Mouse (Mus musculus) spleen, postnatal 10 days (tissue): ENCODE results near the gene Akr1c13.
A peak's percentile ranks its signal among the peaks of the same experiment; 100 is the strongest.
"Not testable (repeated sequence)": the region's sequence is repeated elsewhere in the genome, so short reads cannot be mapped to it uniquely, and the experiment has no call there.

Experiments used
- DNase-seq, 2 experiments: peaks; one replicate each; pipeline ENCODE4 v3.0.0; 2021 to 2022; ENCODE audit warnings: low spot score in 2 of 2

Gene Akr1c13

DNA sequence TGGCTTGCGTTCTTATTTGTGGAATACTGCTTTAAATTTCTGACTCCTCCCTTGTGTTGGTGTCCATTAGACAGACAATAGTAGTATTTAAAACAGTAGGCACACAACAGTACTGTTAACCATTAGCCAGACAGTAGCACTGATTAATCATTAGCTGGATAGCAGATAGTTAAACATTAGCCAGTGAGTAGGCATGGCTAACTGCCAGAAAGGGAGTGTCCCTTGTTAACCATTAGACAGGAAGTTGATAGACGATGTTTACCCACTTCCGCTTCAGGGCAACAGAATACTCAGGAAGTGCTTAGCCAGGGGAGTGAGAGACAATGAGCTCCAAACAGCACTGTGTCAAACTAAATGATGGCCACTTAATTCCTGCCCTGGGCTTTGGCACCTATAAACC, at the start of gene Akr1c13:
TSS of gene Akr1c13 (plus strand) at position 247 of the 400 bp plus-strand sequence.
- DNase-seq: peak in 1 of 2 experiments; percentile 21

DNA sequence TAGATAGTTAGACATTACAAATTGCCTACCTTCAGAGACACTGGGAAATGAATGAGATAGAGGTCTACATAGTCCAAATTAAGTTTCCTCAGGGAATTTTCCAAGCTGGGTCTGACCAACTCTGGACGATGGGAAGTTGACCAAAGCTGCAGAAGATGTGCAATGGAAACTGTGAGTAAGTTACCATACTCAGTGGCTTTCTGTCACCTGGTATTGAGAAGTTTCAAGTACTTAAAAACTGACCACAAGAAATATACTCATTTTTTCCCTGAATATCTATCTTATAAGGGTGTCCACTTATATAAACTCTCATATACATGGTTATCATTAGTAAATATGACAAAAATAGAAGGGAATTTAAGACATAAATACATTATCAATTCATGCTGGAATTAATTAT, 46.7 kb upstream of the Akr1c13 start:
- no peak for DNase-seq

DNA sequence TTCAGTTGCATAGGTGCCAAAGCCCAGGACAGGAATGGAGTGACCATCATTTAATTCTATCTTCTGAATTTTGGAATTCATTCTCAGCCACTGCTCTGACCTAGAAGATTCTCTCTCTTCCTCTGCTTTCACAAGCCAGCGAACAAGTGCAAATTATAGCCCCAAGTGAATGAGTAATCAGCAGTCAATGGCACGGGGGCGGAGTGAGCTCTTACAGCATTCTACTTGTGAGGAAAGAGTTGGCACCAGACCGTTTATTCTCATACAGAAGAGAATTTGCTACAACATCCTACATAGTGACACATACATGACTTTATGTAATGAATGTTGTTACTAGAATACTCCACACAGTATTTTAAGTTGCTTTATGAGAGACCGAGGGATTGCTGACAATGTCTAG, 40.4 kb upstream of the Akr1c13 start, which contains the start of gene Akr1c18:
TSS of gene Akr1c18 (minus strand) at position 137 of the 400 bp plus-strand sequence.
- DNase-seq: no peak

DNA sequence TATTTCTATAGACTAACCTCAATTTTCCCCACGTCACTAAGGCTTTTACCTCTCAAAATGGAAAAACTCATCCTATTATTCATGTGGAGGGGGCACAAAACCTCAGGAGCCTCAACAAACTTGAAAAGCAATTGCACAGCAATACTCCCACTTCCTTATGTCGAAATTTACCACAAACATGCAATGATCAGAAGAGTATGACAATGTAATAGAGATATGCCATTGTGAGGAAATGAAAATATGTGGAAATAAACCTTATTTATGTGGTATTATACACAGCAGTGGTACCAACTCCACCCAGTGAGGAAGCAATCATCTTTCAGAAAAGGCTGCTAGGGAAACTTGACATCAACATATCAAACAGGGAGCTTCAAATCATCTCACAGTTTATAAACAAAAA, 38.0 kb upstream of the Akr1c13 start:
- no peak for DNase-seq

DNA sequence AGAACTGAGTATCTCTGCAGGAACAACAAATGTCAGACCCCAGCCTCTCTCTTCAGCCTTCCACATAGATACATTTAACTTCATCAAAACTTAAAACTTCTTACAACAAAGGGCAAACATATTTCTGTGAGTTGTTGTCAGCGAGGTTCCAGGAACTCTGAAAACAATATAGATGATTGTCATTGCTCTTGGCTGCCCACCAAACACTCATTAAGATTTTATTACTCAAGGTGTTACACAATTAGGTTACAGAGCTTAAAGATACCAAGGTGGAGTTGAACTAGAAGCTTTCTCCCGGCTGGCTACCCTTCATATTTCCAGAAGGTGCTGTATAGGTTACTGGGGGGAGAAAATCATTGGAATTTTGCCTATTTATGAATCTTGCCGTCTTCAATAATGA, 37.4 kb upstream of the Akr1c13 start:
- no peak for DNase-seq

DNA sequence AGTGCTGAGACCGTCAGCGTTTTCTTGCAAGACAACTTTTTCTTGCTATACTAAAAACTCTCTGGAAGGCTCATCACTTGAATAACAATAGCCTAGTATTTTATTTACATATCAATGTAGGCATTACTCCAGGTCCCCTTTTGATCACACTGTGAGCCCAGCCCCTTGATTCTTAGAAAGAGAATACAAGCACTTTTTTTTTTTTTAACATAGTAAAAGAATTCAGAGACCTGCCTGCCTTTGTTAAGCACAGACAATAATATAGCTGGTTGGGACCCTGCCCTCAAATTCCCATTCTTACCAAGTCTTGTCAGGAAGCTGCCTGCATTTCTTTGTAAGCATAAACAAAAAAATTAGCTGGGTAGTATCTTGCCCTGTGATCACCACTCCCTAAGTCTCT, 35.7 kb upstream of the Akr1c13 start:
- no peak for DNase-seq

DNA sequence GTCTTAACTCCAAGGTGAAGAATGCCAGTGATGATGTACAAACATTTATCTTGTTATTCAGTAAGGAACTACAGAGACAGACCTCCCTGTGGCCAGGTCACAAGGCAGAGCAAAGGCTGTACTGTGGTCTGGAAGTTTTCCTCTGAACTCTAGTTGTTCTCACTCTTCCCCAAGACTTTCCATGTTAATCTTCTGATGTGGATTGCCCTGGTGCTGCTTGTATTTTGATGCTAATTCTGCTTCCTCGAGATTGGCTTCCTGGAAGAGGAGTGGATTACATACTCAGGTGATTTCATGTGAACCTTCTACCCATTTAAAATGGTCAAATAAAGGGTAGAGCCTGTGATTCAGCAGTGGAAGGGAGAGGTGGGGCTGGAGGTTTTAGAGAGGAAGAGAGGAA, 22.9 kb upstream of the Akr1c13 start:
- no peak for DNase-seq

DNA sequence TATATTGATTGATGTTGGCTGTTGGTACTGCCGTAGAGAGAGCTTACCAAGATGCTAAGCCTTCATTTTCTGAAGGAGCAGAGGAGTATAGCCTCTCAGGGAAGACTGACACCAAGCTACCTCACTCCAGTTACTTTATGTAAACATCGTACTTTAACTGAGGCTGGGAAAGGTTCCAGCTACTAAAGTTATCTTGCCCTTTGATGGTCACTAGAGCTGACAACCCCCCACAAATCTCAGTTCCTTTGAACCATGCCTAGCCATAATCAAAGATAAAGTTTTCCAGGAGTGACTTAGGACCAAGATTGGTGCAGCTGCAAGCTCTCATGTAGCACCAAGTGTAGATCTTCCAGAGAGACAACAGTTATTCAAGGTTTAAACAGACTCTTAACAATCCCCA, 18.0 kb upstream of the Akr1c13 start:
- DNase-seq: no peak

DNA sequence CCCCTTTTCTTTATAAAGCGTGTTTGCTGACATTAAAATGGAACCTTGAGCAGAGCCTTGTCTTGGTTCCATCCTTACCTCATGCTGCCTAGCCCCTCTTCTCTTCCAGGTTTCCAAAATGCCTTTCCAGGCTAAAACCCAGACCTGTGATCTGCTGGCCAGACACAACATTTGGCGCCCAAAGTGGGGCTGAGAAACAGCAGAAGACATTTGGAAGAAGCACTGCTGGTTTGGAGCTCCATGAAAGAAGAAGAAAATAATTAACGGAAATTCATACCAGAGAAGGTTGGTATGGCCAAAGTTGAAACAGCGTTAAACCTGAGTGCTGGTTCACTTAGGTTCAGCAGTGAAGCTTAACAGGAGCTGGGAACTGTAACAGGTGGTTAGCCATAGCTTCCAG, 9.6 kb upstream of the Akr1c13 start:
- DNase-seq: not testable (repeated sequence)

DNA sequence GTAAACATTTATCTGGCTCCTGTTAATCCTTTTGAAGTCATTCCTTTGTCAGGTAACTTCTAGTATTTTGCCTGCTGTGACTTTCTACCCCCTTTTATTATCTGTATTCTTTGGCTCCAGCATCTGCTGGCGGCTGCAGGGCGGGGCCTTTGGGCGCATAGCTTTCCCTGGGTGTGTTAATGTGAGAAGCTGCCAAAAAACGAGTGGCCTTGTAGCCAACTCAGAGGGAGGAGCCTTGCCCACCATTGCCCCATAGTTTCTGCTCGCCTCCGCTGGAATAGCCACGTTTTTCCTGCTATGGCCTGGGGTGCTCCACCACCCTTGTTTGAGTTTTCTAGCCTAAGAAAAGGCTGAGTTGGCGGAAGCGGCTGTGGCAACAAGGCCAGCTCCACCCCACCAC, 7.8 kb upstream of the Akr1c13 start:
- no peak for DNase-seq

DNA sequence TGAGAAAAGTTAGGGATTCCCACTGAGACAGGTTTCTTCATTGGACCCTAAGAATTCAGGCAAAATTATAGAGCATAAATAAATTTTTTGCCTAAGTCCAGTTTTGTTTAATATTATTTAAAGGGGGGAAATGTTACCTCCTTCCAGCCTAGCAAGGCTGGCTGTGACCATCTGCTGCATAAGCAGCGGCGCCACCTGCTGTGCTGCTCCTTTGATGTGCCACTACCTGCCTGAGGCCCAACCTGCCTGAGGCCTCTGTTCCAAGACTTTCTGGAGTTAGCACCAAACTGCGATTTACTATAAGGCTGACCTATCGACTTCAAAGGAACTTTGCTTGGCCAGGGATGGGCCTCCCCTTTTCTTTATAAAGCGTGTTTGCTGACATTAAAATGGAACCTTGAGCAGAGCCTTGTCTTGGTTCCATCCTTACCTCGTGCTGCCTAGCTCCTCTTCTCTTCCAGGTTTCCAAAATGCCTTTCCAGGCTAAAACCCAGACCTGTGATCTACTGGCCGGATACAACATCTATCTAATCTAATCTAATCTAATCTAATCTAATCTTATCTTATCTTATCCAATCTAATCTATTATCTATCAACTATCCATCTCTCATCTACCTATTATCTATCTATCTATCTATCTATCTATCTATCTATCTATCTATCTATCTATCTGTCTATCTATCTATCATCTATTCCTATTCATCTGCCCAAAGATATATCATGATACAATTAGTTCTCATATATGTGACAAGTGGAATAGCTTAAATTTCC, 4.1 kb upstream of the Akr1c13 start:
- DNase-seq: not testable (repeated sequence)

DNA sequence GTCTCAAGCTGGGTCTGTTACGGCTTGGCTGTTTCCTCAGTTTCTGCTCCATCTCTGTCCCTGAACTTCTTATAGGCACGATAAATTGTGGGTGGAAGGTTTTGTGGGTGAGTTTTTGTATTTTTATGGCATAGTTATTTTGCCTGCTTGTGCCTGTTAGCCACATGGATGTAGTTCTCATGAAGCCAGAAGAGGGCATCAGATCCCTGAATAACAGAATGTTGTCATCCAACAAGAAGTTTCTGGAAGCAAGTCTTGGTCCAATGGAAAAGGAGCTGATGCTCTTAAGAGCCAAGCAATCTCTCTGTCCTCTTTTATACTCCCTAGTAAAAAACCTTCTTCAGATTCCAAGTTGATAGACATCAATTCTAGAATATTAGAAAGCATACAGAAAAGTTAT, 2.8 kb upstream of the Akr1c13 start:
- DNase-seq: no peak

DNA sequence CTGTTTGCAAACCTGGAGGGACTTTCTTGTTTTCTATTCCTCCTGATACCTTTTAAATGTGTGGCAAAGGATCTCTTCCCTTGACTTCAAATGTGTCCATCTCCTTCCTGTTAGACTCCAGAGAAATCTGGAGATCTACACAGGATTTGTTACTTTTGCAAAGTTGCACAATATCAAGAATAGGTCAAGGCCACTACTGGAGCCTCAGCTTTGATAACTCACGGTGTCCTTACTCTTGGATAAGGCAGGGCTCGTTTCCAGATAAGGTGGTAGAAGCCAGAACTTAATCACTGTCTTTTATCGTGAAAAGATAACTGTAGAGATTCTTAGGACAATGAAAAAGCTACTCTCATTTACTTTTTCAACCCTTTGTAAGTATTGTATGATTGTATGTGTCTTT, 1.6 kb downstream of the Akr1c13 start:
- DNase-seq: no peak

DNA sequence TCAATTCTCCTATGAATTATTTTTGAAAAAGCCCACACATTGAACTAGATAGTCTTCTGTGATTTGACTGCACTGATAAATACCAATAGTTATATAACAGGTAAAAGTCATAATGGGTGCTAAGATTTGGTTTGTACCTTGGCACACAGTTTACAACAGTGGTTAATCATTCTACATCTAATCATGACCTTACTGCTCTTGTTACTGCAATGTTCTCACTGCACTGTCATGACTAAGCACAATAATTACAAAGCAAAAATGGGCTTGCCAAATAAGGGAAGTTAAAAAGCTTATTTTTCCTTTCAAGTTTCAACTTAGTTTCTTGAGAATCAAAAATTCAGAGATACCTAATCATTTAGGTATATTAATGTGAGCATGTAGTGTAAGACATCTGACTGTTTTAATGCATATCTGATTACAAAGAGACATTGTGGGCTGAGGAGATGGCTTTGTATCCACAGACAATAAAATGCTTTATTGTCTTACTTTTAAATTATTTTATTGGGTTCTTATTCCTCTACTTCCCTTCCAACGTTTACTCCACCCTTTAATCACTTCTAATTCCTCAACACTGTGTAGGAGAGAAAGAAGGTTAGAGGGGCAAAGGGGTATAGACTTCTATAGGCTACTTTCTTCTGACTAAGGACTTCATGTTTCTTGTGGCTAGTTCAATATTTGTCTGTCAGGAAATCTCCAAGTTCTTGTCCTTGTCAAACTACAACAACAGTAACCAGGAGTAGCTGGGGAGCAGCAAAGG, 15.4 kb downstream of the Akr1c13 start:
- no peak for DNase-seq

DNA sequence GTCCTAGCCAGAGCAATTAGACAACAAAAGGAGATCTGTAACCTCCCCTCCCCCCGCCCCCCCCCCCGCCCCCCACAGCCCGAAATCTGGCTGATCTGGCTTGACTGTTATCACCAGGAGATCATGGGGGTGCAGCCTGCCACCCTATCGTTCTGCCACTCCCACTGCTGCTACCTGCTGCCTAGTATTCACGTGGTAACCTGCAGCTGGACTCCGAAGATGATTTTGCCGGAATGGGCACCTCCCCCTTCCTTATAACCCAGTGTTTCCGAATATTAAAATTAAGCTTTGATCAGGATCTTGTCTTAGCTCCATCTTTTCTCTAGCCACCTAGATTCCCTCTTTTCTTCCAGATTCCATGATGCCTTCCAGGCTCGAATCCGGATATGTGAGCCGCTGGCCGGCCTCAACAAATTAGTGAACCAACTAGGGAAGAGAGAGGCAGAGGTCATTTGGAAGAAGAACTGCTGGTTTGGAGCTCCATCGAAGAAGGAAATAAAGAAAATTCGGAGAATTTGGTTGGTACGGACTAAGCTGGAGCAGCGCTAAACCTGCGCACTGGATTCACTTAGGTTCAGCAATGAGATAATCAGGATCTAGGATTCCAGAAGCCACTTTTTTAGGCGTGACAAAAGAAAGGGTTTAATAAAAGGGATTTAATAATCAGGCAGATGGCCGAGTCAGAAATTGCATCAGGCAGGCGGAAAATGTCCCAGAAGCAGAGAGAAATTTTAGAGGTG, 20.8 kb downstream of the Akr1c13 start:
- no peak for DNase-seq

DNA sequence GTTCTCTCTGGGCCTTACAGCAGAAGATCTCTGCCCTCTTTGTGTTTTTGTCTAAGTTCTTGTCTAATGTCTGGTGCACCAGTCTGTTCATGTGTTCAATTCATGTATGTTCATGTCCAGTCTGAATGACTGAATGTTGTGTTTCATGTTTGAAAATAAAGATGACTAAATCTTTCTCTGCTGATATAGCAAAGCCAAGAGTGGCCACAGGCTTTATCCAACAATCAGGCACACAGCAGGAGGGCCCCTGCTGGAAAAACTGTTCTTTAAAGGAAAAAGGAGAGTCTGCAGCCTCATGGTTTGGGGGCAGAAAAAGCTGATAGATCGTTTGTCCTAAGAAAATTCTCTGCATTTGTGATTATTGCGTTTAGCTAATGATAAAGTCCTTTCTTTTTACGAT, 21.4 kb downstream of the Akr1c13 start:
- no peak for DNase-seq

DNA sequence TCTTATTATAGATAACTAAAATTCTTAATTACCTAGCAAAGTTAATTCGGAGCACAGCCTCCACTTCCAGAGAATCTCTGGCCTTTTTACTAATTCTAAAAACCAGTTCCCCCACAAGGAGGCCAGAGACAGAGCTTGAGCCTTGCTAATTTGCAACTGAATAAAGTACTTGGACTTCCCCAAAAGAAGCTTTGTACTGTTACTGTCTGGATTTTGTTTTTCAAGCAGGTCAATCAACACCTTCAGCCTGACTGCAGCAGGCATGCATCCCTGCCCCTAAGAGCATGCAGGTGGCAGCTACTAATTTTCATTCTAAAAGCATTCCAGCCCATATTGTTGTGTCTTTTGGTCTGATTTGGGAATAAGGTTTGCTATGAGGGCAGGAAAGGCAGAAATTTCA, 24.5 kb downstream of the Akr1c13 start:
- DNase-seq: not testable (repeated sequence)

DNA sequence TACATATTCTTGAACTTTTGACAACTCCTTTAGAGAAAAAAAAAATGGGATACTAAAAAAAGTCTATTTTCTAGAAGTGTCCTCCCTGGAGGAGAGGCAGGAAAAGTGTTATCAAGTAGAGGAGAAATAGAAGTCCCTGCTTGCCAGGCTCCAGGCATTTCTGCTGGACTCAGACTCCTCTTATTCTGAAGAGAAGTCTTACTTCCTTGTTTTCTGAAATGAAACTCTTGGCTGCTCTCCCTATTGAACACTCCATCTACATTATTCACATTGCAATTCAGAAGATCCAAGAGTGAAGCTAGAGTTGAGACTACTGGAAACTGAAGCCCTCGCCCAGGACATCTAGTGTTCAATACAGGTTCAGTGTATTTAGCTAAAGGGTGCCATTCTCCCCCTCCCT, 37.5 kb downstream of the Akr1c13 start, which contains the start of gene Akr1c19:
TSS of gene Akr1c19 (plus strand) at position 260 of the 400 bp plus-strand sequence.
- no peak for DNase-seq

DNA sequence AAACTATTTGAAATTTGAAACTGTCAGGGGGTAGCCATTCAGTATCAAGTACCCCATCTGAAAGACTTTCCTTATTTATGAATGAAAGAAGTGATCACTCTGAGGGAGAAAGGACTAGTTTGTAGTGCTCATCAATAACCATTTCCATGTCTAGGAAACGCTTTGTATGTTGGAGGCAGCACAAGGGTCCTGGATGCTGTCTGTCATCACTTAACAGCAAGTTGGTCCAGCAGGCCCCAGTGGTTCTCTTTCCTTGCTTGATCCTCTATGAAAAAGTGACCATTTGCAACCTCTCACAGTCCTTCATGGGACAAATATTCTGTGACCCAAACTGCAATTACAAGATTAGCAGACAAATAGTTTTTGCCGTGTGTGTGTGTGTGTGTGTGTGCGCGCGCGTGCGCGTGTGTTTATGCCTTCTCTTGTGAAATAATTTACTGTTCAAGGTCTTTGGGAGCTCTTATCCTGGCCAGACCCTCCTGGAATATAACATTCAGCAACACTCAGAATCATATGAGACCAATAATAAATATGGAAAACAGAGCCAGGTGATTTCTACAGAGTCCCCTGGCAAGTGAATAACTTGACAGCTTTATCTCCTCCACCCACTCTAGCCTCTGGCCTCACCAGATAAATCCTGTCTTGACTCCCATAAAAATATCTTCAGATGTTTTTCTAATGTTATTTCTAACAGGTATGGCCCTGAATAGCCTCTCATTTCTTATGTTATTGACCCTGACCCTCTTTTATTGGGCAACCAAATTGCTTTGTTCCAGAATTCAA, 40.1 kb downstream of the Akr1c13 start:
- no peak for DNase-seq

DNA sequence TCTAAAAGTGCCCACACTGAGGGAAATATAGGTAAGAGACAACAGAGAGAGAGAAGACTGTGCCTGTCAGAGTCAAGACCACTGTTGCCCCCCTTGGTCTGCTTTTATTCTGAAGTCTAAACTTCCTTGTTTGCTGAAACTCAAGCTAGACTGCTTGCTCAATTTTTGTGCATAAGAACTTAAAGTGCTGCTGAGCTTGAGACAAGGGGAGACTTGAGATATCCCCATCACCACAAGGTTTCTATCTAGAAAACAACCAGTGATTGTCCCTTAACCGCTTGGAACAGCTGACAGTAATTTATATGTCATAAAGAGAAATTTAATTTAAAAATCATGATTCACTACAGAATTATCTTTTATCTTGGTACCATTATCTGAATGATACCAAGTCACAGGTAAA, 42.2 kb downstream of the Akr1c13 start:
- no peak for DNase-seq

DNA sequence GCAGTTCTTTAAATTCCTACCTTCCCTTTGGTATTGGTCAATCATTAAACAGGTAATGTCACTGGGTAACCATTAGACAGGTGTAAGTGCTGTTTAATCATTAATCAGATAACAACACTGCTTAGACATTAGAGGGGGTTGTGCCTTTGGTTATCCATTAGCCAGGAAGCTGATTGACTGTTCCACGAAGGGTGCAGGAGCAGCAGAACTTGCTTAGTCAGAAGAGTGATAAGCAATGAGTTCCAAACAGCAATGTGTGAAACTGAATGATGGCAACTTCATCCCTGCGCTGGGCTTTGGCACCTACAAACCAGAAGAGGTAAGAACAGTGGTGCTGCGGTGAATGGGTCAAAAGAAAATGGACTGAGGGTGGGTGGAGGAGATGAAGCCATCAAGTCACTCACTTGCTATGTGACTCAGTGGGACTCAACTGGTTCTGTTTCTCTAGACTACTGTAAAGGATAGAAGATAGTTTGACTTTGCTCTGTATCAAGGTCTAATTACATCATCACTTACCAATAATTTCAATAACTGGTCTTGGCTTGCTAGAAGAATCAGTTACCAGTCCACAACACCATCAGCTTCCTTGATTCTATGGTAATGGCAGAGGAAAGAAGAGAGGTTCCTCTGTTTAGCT, 42.7 kb downstream of the Akr1c13 start:
- no peak for DNase-seq
